Mouse (Mus musculus) MN1 (cell line): ENCODE results near the gene Accs.

Experiments used
- DNase-seq: peaks from one replicate; pipeline ENCODE4 v3.0.0-alpha.2; 2016; ENCODE audit warnings: low spot score

Gene Accs

DNA sequence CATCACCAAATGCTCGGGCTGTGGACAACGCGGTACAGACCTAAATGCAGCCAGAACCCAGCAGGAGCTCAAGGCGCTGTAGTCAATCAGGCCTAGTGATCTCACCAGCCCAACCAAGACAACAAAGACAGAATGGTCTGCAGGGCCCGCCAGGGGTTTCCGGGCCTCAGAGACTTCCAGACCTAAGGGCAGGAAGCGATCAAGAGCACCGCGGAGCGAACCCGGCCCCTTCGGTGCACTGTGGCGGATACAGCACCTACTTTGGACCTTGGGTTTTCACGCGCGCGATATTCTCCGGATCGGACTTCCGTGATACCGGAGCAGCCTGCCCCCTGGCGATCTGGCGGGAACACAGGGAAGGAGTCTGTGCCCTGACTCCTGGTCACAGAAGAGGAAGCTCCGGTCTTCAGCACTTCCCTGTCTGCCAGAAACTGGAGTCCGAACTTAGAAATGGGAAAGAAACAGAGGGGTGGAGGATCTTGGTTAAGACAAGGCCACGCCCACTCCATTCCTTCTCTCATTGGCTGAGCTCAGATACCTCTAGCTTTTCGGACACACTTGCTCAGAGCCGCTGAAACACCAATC is at the start of gene Accs:
Gene Accs, minus strand, starts transcription at position 439 of the 585 bp plus-strand sequence.
- peak; percentile 90 for DNase-seq

DNA sequence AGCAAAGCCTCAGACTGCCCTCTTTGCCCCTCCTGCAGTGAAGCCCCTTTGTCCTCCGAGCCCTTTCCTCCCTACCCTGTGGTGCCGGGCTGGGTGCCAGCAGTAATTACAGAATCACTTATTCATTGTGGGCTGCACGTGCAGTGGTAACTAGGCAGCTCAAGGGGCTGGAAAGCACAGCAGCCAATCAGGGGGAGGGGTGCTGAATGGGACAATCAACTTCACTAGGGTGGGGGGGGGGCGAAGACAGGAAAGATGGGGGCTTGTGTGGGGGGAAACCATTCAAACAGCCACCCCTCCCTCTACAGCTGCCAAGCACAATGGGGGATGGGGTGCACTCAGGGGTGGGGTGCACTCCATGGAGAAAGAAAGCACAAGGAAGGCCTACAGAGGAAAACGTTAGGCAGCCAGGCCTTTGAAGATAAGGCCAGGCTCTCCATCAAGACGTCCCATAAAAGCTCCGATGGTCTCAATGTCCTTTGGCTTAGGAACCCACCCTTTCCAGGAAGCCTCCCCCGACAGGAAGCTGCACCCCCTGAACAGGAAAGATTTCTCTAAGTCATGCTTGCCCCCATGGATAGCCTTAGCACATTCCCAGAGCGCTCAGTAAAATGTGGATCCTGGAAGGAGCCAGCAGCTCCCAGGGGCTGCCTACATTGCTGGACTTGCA is 42.0 kb upstream of the Accs start:
- peak; percentile 46 for DNase-seq

DNA sequence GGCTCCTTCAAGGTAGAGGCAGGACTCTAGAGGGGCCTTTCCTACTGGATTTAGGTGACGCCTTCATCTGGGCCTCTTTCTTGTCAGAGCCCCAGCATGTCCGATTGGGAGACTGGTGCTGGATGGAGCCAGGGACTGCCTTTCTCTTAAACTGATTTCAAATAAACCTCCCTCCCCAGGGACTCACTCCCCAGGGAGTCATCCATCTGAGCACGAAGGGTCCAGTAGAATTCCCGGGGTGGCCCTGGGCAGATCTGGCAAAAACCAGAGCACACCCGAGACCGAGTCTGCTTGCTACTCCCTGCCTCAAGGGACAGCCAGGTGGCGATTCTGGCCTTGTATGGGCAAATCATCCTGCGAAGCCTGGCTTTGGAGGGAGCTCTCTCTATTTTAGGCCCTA is 40.4 kb upstream of the Accs start:
- peak; percentile 56 for DNase-seq

DNA sequence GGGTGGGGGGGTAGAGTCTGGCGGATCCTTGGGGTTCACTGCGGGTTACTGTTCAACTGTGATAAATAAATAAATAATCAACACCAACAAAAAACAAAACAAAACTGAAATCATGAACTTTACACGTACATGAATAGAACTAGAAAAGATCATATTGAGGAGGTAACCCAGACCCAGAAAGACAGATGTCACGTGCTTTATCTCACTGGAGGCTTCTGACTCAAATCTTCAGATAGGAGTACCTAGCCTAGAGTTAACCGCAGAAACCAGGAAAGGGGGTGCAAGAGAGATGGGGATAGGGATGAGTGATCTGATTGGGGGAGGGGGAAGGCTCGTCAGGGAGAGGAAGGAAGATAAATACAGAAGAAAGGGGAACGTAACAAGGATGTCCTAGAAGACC is 39.3 kb upstream of the Accs start:
- DNase-seq = no peak

DNA sequence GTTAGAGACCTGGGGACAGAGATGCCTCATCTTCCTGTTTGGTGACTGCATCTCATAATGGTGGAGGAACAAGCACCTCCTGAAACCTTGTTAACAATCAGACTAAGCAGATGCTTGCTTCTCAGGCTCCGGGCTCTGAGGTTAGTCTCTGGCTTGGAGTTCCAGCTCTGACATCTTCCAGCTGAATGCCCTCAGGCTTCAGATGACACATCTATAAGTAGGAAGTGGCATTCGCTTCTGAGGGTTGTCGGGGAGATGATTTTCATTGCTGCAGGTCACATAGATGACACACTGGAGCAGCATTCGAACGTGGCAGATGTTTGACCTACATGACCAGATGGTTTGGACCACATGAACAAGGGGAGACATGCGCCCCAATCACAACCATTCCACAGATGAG is 38.6 kb upstream of the Accs start:
- DNase-seq = no peak

DNA sequence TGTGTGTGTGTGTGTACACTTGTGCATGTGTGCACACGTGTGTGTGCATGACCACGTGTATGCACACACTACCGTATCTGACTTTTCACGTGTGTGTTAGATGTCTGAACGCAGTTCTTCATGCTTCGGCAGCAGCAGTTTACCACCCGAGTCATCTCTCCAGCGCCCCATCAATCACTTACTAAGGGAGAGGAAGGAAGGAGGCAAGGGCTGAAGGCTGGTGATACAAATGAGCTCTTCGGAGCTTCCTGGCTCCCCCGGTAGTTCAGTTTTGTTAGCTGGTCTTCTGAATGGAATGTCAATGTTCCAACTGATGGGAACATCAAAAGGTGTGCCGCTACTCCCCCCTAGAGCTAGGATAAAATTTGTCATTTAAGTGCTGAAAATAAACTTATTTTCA is 37.5 kb upstream of the Accs start:
- no peak for DNase-seq

DNA sequence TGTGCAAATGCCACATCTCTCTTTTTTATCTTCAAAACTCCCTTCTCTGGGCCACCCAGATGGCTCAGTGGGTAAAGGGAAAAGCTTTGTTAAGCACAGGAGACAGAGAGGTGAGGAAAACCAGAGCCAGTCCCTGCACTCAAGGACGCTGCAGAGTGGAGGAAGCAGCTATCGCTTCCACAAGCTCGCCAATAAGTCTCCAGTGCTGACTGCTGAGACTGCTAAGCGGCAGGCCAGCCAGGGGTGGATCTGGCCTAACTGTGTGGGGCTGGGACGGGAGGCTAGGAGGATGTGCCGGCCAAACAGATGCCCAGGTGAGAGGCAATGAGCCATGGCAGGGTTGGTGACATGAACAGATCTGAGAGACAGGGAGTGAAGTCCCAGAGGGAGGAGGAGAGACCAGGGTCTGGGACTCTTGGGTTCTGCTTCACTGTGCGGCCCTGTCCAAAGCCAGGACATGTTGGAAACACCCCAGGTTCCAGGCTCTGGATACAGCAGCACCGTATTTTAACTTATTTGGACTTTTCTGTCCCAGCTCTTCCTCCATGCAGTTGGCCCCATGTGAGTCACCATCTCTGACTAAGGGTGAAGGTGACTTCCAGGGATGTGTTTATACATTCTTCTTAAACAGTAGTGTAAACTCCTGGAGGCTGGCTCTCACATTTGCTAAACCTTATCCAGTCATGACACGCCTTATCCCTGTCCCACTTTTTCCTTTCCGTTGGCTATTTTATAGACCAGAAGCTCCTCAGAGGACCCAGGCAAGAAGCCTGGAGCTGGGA is 36.5 kb upstream of the Accs start:
- DNase-seq = peak; percentile 79

DNA sequence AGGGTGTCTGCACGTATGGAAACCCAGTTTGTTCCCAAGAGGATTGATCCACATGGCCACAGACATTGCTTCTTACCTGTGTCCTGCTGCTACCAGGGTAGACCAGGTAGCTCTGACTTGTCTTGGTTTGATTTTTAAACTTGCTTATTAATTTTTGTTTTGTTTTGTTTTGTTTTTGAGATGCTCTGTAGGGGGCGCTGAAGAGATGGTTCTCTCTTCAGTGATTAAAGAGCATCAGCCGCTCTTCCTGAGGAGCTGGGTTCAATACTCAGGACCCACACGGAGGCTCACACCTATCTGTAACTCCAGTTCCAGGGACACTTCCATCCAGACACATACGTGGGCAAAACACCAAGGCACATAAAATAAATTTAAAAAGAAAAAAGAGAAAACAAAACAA is 33.3 kb upstream of the Accs start:
- DNase-seq = no peak

DNA sequence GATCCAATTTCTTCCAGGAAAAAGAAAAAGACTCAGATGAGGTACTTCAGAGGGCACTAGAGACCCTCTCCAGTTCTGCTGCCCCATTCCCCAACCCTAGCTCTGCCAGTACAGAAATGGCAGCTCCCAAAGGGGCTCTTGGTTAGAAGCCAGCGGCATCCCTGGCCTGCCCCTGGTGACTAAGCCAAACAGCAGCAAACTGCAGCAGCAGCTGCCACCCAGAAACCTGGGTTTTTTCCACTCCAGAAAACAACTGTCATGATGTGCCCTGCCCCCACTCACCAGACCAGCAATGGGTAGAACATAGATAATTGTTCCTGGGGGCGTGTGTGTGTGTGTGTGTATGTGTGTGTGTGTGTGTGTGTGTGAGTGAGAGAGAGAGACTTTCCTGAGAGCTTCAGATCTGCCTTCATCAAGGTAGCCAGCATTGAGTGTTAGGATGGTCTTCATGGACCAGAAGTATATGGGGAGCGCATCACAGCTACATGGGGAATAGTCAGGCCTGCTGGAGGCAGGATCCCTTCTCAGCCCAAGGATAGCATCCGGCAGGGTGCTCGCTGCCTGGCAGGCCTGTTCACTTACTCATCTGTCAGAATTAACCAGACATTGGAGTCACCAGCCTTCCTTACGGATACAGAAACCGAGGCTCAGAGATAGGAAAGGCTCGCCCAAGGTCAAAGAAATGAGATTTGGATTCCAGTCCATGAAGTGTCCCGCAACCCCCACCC is 32.1 kb upstream of the Accs start:
- peak; percentile 89 for DNase-seq

DNA sequence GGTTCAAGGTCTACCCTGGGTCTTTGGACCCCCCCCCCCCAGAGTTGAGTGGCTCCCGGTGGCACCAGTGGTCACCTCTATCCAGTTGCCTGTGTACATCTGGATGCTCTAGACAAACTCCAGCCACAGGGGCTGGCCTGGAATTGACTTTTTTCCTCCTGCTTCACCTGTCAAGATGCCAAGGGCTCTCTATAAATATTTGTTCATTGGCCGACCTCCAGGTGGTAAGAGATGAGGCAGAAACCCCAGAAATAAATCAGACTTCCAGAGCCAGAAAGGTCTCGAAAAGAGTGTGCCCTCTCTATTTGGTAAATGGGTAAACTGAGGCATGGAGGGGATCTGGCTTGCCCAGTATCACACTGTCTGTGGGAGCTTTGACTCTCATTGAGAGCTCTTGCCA is 31.2 kb upstream of the Accs start:
- peak; percentile 52 for DNase-seq

DNA sequence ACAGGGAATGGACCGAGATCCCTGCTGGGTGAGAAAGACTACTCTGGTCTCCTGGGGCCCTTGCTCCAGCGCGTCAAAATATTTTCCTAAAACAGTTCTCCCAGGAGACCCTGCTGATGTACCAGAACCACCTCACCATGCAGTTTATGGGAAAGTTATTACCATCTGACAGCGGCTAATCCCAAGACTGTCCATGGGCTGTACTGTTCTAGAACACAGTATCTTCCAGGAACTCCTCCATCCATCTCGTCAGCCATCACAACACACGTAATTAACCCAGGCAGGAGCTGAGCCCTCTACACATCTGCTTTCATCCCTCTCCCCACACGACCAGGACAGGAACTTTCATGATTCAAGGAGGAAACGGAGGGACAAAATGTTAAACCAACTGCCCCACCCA is 30.7 kb upstream of the Accs start:
- no peak for DNase-seq

DNA sequence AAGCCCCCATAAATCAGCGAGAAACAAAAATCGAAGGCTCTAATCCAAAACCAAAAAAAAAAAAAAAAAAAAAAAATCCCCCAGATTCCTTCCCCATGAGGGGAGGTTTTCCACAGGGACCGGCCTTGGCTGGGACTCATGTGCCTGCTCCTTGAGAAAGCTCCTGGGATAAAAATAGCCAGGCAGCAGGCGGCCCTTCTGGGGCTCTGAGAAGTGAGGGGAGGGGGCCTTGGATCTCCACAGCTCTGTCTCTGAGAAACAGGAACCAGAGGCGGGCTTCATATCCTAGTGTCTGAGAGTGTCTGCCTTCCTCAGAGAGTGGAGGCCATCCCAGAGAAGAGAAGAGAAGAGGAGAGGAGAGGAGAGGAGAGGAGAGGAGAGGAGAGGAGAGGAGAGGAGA is 27.3 kb upstream of the Accs start:
- DNase-seq = no peak

DNA sequence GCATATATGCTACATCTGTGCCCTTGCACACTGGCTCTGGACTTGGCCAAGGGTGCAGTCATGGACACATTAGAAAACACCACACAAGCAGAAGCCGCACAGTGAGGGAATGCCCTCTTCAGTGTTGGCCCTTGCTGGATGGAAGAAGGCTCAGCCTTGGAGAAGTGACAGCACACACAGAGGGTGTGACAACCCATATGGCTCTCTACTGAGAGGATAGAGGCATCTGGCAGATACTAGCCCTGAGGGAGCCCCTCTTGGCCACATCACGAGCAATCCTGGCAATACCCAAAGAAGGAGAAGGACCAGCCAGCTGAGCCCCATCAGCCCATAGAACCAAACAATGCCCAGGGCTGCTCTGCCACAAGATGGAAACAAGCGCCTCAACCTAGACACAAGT is 24.9 kb upstream of the Accs start:
- peak; percentile 24 for DNase-seq

DNA sequence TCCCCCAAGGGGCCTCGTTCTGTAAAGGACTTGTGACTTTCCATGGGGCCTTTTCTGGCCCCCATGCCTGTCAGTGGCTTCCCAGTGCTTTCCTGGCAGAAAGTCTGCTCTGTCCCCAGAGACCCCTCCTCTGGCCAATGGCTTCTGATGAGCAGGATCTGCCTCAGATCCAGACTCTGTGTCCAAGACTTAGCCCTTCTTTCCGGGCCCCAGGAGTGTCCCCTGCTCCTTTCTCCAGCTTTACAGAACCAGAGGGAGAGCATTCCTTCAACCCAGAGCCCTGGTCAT is 24.4 kb upstream of the Accs start:
- DNase-seq = no peak

DNA sequence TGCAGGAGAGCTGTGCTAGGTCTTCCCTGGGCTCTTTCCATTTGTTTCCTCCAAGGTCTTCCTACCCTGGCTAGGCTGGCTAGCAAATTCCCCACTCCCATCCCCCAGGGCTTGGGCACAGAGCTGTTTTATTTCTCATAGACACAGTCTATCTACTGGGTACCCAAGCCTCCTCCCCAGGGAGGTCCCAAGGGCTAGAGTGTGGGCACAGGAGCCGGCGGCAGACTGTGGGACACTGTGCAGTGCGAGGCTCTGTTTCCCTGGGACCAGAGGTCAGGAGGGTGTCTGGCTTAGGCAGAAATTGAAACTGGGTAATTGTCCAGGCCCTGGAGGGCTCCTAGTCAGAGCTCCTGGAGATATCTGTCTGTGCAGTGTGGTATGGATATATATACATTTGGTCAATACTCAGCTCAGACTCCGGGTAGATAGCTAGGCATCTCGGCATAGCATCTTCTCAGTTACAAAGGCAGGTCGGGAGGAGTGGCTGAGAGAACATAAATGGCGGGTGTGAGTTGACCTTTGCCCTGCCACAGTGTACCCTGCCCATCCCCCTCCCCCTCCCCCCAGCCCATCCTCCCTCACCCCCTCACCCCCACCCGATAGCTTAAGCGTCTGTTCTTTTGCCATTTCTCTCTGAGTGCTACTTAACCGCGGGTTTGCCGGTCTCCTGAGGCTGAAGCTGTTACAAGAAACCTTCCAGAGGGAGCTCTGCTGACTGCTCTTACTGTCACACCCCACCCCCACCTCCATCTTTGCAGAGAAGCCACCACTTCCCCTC is 23.9 kb upstream of the Accs start:
- DNase-seq = peak; percentile 72

DNA sequence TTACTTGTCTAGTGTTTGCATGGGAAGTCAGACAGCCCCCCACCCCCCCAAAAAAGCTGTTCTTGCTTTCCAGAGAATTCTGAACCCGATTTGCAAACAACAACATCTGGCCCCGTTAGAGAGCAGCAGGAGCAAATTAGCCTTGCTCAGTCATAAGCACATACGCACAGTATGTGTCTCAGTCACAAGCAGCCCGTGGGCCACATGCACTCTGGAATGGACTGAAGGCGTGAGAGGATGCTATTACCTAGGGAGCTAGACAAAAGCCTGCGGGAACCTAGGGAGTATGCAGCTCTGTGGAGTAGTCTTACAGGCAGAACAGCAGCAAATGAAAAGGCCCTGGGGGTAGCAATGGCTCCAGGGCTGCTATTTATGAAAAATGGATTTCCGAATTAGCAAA is 22.5 kb upstream of the Accs start:
- DNase-seq = no peak

DNA sequence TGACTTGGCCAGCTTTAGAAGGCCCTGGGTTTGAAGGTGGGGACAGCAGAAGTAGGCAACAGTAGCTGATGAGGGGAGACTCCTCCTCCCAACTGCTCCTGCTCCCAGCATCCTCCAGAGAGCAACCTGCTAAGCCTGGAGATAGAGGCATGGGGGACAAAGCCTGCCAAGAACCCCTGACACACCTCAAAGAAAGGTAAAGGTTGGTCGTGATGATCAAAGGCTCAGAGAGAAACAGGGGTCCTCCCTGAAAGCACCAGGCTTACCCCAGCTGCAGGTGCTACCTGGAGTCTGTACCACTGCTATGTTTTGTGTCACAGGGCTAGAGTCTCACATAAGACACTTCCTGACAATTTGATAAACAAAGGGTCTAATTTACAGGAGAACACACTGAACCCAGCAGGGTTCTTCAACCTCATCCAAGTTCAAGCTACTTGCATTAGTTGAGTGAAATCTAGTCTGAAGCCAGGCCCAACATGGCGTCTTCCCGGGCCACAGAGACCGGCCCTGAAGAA is 21.7 kb upstream of the Accs start:
- no peak for DNase-seq

DNA sequence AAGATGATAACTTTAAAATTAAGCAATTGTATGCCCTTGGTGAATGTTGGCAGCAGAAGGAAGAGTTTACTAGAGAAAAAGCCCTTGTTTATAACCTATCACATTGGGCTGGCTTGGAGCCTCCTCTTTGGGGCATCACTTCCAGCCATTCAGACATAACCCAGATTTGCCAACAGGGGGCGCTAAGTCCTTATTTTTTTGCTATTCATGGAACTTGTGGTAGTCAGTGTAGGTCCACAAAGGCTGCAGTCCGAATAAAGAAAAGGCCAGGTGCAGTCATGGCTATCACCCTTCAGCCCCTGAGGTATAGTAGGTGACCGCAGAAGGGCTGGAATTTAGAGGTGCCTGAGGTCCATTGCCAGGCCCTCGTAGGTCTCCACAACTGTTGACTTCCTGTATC is 21.1 kb upstream of the Accs start:
- DNase-seq = peak; percentile 79

DNA sequence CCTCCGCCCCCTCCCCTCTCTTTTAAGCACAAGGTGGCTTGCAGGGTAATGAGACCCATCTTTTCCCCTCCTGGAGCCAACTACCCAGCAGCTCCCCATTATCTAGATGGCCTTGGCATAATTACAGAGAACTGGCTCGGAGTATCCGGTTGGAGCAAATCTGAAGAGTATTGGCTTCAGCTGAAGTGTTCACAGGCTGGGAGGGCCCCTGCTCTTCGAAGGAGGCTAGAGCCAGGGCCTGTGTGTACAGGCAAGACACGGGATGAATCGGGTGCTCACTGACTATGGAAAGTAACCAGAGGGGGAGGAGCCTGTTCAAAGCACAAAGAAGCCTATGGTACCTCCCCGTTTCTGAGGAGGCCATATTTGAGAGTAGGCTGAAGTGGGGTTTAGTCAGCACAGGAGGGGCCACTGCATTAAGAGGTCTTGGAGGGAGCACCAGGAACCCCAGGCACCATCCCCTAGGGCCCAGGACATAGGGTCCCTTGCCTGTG is 19.4 kb upstream of the Accs start, which contains the start of gene Accsl:
Gene Accsl, minus strand, starts transcription at position 51 of the 494 bp plus-strand sequence.
- no peak for DNase-seq

DNA sequence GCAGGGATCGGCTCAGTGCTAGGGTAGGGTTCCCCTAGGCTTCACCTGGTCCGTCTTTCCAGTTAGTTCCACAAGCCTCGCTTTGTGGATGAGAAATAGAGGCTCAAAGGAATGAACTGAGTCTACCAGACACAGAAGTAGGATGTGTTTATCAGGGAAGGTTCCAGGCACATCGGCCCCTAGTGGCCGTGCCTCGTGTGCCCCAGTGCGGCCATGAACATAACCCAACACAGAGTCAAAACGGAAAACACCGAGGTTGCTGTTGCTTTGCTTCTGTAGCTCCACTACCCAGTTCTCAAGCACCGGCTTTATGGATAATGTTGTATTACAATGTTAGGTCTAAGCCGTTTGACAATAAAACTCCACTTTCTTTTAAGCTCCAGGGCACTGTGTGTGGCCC is 18.8 kb upstream of the Accs start:
- DNase-seq = no peak

DNA sequence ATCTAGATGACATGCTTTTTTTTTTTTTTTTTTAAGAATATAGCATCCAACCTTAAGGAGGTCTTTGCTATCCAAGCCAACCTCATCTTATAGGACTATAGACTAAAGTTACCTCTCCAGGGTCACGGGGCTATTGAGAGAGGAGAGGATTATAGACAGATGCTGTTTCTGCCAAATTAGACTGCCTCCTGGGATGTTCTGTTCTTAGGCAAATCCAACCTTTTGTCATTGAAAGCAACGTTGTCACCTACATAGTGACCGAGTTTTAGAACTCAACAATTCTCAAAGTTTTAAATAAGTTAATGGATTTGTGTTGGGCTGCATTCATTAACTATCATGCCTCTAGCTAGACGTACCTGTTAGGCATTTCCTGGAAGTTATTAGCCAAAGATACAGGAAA is 13.5 kb upstream of the Accs start:
- DNase-seq = no peak

DNA sequence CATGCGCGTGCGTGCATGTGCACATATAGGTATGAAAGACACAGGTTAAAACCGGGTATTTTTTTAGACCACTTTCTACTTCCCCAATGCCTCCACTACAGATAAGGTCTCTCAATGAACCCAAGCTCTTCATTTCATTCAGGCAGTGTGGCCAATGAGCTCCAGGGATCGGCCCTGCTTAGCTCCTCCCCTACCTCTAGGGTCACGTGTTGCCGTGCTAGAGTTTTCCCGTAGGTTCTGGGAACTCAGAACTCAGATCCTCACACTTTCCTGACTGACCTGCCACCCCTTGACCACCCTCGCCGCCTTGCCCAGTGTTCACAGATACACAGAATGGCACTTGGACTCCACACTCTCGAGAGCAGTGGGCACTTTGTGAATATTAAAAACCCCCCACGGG is 9.1 kb upstream of the Accs start:
- DNase-seq = no peak
